Mouse (Mus musculus): ENCODE results near the gene Il22.
"Not testable (repeated sequence)": the region's sequence is repeated elsewhere in the genome, so short reads cannot be mapped to it uniquely, and the experiment has no call there.

The Il22 gene

GRCm38 (mm10) chr10:118204642-118205041 is at the start of gene Il22:
Gene Il22, plus strand, starts transcription at chr10:118204942.
- no peak for DNase-seq (ENCODE audit: low spot score in 2 of 2)

DNA sequence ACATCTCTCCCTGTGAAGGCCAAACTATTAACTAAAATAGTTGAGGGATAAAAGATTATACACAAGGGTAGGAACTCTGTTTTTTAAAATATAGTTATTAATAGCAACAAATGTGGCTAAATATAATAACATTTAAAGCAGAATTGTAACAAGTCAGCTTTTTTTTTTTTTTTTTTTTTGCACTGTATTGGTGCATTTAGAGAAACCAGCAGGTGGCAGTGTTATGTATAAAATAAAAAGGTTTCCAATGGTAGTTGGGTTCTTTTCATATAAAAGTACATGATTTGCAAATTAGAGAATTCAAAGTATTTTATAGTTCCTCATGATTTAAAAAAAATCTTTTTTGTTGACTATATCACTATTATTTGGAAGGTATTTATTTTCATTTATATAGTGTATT is 48.8 kb upstream of the Il22 start:
- no peak for DNase-seq (ENCODE audit: low spot score in 2 of 2)

- no peak for DNase-seq (ENCODE audit: low spot score in 2 of 2)
Observed at GRCm38 (mm10) chr10:118161131-118161530, 43.6 kb upstream of the Il22 start.

- no peak for DNase-seq (ENCODE audit: low spot score in 2 of 2)
Observed at GRCm38 (mm10) chr10:118169212-118169611, 35.5 kb upstream of the Il22 start.

DNA sequence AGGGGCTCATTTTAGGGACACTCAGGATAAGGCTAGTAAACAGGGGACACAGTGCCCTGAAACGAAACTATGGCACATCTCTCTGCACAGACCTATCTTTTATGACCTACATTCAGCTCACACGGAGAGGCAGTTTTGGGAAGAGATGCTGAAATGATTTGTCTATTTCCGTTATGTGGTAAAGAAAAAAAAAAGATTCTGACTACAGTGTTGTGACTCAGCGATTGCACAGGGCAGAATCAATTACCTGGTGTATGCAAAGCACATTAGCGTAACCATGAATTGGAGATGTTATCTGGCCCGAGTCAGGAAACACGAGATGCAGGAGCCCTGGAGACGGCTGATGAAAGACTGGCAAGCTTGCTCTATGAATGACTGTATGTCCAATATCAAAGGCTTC is 32.3 kb upstream of the Il22 start:
- no peak for DNase-seq (ENCODE audit: low spot score in 2 of 2)

- no peak for DNase-seq (ENCODE audit: low spot score in 2 of 2)
Observed at GRCm38 (mm10) chr10:118172876-118173275, 31.9 kb upstream of the Il22 start.

GRCm38 (mm10) chr10:118175542-118175941 is 29.2 kb upstream of the Il22 start:
- not testable (repeated sequence) for DNase-seq (ENCODE audit: low spot score in 2 of 2)

DNA sequence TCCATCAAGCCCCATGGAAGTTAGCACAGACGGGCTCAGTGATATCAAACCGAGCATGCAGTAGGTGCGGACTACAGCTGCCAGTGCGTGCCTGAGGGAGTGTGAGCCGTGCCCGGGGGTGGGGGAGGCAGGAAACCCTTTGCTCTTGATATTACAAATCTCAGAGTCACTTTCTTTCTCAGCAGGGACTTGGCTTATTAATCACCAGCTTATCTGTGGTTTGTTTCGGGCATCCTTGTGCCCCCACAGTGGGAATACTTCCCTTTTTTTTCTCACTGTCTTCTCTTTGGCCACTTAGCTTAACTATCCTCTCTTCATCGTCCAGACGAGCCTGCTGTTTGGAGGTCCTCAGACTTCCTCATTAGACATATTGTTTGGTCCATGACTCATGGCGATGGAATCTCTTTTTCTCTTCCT is 26.0 kb upstream of the Il22 start:
- DNase-seq (ENCODE audit: low spot score in 2 of 2) = no peak

- no peak for DNase-seq (ENCODE audit: low spot score in 2 of 2)
Observed at GRCm38 (mm10) chr10:118179265-118179664, 25.5 kb upstream of the Il22 start.

DNA sequence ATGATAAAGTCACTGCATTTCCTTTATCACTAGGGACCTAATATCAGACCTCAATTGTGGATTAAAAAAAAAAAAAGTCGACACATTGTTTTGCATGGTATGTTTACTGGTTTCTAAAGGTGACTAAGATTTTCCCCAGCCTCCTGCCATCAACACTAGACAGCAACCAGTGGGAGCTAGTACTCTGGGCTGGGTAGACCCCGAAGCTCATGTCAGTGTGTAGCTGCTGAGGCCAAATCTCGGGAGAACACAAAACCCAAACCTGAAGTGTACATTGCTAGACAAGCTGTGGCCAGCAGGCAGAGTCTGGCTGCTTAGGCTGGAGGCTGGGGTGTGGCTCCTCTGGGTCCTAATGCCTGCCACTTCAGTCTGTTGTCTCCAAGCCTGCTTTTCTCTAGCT is 9.6 kb upstream of the Il22 start:
- not testable (repeated sequence) for DNase-seq (ENCODE audit: low spot score in 2 of 2)

- not testable (repeated sequence) for DNase-seq (ENCODE audit: low spot score in 2 of 2)
Observed at GRCm38 (mm10) chr10:118215719-118216393, 11.1 kb downstream of the Il22 start.

DNA sequence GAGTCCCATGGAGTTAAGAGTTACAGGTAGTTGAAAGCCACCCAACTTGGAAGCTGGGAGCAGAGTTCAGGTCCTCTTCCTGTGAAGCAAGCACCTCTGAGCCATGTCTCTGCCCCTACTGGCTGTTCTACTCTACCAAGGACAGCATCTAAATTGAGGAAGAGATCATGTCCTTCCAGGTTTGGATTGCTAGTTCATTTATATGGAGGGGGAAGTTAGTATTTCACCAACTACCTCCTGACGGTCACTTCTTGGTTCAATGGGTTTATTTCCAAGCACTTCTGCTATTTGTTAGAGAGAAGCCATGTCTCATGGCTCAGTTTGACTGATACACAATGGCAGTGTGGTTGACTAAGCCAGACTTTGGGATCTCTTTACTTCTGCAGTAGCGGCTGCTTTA is 22.9 kb downstream of the Il22 start:
- DNase-seq (ENCODE audit: low spot score in 2 of 2) = not testable (repeated sequence)

- DNase-seq (ENCODE audit: low spot score in 2 of 2) = not testable (repeated sequence)
Observed at GRCm38 (mm10) chr10:118232607-118233006, 27.9 kb downstream of the Il22 start.

DNA sequence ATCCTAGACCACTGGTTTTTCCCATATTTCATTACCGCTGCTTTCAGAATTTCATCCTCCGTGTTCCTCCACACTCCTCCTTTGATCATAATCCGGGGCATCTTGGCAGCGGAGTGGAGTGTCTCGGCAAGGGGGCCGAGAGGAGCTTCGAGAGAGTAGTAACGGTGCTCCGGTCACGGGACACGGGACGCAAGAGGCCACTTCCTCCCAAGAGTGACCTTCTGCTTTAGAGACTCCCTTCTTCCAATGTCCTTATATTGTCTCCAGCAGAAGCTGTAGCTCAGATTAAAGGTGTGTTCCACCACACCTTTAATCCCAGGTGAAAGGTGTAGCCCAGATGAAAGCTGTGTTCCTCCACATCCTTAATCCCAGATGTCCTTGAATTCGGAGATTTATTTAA is 35.9 kb downstream of the Il22 start, which contains the start of gene Gm32717:
TSS of gene Gm32717 (minus strand) at position 101 of the 400 bp plus-strand sequence.
- DNase-seq (ENCODE audit: low spot score in 2 of 2) = not testable (repeated sequence)

DNA sequence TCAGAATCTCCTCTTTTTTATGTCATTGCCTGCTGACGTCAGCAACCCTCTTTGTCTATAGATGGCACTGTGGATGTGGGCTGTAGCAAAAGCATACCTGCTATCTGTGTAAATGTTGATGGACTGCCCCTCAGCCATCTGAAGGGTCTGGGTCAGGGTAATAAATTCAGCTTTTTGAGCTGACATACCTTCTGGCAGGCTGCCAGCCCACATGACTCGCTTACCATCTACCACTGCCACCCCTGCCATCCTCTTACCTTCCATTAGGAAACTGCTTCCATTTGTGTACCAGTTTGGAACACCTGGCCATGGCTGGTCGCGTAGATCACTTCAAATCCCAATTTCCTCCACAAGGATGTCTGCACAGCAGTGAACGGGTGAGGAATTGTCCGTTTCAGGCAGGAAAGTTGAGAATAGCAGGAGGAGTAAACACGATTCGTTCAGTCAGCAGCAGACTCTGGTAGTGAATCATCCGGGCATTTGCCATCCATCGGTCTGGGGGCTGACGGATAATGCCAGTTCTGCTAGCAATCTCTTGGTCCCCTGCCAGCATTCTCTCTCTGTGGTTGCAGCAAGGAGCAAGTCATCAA is 44.4 kb downstream of the Il22 start:
- DNase-seq (ENCODE audit: low spot score in 2 of 2) = not testable (repeated sequence)

GRCm38 (mm10) chr10:118250852-118251295 is 46.1 kb downstream of the Il22 start:
- DNase-seq (ENCODE audit: low spot score in 2 of 2) = no peak

DNA sequence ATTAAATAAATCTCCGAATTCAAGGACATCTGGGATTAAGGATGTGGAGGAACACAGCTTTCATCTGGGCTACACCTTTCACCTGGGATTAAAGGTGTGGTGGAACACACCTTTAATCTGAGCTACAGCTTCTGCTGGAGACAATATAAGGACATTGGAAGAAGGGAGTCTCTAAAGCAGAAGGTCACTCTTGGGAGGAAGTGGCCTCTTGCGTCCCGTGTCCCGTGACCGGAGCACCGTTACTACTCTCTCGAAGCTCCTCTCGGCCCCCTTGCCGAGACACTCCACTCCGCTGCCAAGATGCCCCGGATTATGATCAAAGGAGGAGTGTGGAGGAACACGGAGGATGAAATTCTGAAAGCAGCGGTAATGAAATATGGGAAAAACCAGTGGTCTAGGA is 53.6 kb downstream of the Il22 start, which contains the start of gene Gm32802:
TSS of gene Gm32802 (plus strand) at position 301 of the 400 bp plus-strand sequence.
- DNase-seq (ENCODE audit: low spot score in 2 of 2) = not testable (repeated sequence)
